Mouse (Mus musculus) limb, embryonic 11.5 days (tissue): Measurements from ENCODE around the gene Ccser2. TPM values are rescaled to one million over a fixed set of nuclear protein-coding genes. Genes with fewer than 3 reads are reported as not detected.

Experiments
- ATAC-seq: fragments of 200-750 bp; cut with Nextera tagmentation; 2 replicates; pipeline ENCODE4 v1.8.0; 2017; ENCODE audit warnings: low read depth; ENCODE audit not compliant: insufficient number of reproducible peaks, low FRiP score, low TSS enrichment
- DNase-seq: peaks from one replicate; pipeline ENCODE4 v3.0.0-alpha.2; 2015; ENCODE audit warnings: low spot score
- H3K27ac ChIP-seq: fragments of 300-500 bp; sonication (generic); replicated peaks from 2 replicates; pipeline ENCODE4 v1.5.1; 2014; ENCODE audit warnings: low read depth, mild to moderate bottlenecking, low read length
- H3K27me3 ChIP-seq: fragments of 300-500 bp; sonication (generic); 2 replicates; pipeline ENCODE4 v1.6.1; 2014; ENCODE audit warnings: mild to moderate bottlenecking, low read length, mixed read lengths; ENCODE audit not compliant: control insufficient read depth, insufficient read depth
- H3K36me3 ChIP-seq: fragments of 300-500 bp; sonication (generic); 2 replicates; pipeline ENCODE4 v1.6.1; 2014; ENCODE audit warnings: mild to moderate bottlenecking, low read length, moderate library complexity, mixed read lengths; ENCODE audit not compliant: control insufficient read depth, insufficient read depth
- H3K4me1 ChIP-seq: fragments of 300-500 bp; sonication (generic); 2 replicates; pipeline ENCODE4 v1.6.1; 2014; ENCODE audit warnings: low read length, mixed read lengths; ENCODE audit not compliant: control insufficient read depth, insufficient read depth
- H3K4me2 ChIP-seq: fragments of 300-500 bp; sonication (generic); 2 replicates; pipeline ENCODE4 v1.6.1; 2014; ENCODE audit warnings: low read depth, mild to moderate bottlenecking, moderate library complexity; ENCODE audit not compliant: severe bottlenecking
- H3K4me3 ChIP-seq: fragments of 300-500 bp; sonication (generic); 2 replicates; pipeline ENCODE4 v1.5.1; 2014; ENCODE audit warnings: low read depth, low read length
- H3K9ac ChIP-seq: fragments of 300-500 bp; sonication (generic); 2 replicates; pipeline ENCODE4 v1.6.1; 2014; ENCODE audit warnings: mild to moderate bottlenecking, low read length
- H3K9me3 ChIP-seq: fragments of 300-500 bp; sonication (generic); 2 replicates; pipeline ENCODE4 v1.6.1; 2016; ENCODE audit warnings: low read length; ENCODE audit not compliant: control insufficient read depth
- WGBS: fragments of 180-500 bp; shearing (Covaris S2); extraction: QIAGEN DNeasy Blood & Tissue Kit; methylation state at CpG from one replicate; pipeline ENCODE4 v1.1.7; 2014; 5-methylcytosine and 5-hydroxymethylcytosine counted together
- polyA plus RNA-seq: library from polyadenylated mRNA; unstranded; fragments of >200 nt; fragmentation: Nextera tagmentation; extraction: Ambion mirVana; gene quantifications from 2 replicates; pipeline ENCODE4 v1.2.1, GENCODE M21; 2014

The Ccser2 gene
- polyA plus RNA-seq, 1 experiment from 2014 or later = 29.7 TPM

- Histone ChIP-seq H3K27me3 (no peaks in the 10 kb centered on the region), H3K4me1 (no peaks in the 10 kb centered on the region), H3K9me3 (no peaks in the 10 kb centered on the region), H3K4me3 (no peak overlapping the region), H3K4me2 (no peak overlapping the region), H3K9ac (no peak overlapping the region), H3K27ac (no peak overlapping the region), H3K36me3 (no peaks in the 10 kb centered on the region)
- no peak for DNase-seq
- ATAC-seq = no peak
Observed at GRCm38 (mm10) chr14:36989784-36990183, 21.2 kb upstream of the Ccser2 start.

- Histone ChIP-seq H3K36me3 (no peaks in the 10 kb centered on the region), H3K9ac (no peak overlapping the region), H3K4me2 (no peak overlapping the region), H3K4me3 (no peak overlapping the region), H3K4me1 (no peaks in the 10 kb centered on the region), H3K9me3 (no peaks in the 10 kb centered on the region), H3K27me3 (no peaks in the 10 kb centered on the region), H3K27ac (no peak overlapping the region)
- no peak for DNase-seq
- ATAC-seq = no peak
- WGBS = 88% methylated on average over 3 of the region's 3 CpGs
Observed at GRCm38 (mm10) chr14:36985693-36986092, 17.1 kb upstream of the Ccser2 start.

- DNase-seq = no peak
- Histone ChIP-seq H3K9ac (no peak overlapping the region), H3K9me3 (no peaks in the 10 kb centered on the region), H3K4me3 (no peak overlapping the region), H3K27me3 (no peaks in the 10 kb centered on the region), H3K4me2 (no peak overlapping the region), H3K27ac (no peak overlapping the region), H3K4me1 (no peaks in the 10 kb centered on the region), H3K36me3 (no peaks in the 10 kb centered on the region)
- 89% methylated on average over 3 of the region's 3 CpGs for WGBS
- ATAC-seq = no peak
Observed at GRCm38 (mm10) chr14:36975019-36975418, 6.4 kb upstream of the Ccser2 start.

- no peak overlapping the region for H3K4me2 ChIP-seq
Observed at GRCm38 (mm10) chr14:36971211-36971610, 2.6 kb upstream of the Ccser2 start.

GRCm38 (mm10) chr14:36969861-36970420, 1.4 kb upstream of the Ccser2 start:
- WGBS = 87% methylated on average over 3 of the region's 3 CpGs
- H3K36me3 ChIP-seq = no peaks in the 10 kb centered on the region
- no peak overlapping the region for H3K27ac ChIP-seq
- no peaks in the 10 kb centered on the region for H3K4me1 ChIP-seq
- H3K9me3 ChIP-seq = no peaks in the 10 kb centered on the region
- no peak overlapping the region for H3K9ac ChIP-seq
- no peak for DNase-seq
- no peak for ATAC-seq
- H3K27me3 ChIP-seq = no peaks in the 10 kb centered on the region
- H3K4me2 ChIP-seq = no peak overlapping the region
- H3K4me3 ChIP-seq = no peak overlapping the region

More at GRCm38 (mm10) chr14:36971211-36971610, 2.6 kb upstream of the Ccser2 start:
- Histone ChIP-seq H3K27me3 (no peaks in the 10 kb centered on the region), H3K9ac (no peak overlapping the region), H3K4me1 (no peaks in the 10 kb centered on the region), H3K27ac (no peak overlapping the region), H3K4me3 (no peak overlapping the region), H3K36me3 (no peaks in the 10 kb centered on the region), H3K9me3 (no peaks in the 10 kb centered on the region)
- DNase-seq (no peak), ATAC-seq (no peak)
- WGBS = 87% methylated on average over 4 of the region's 4 CpGs

GRCm38 (mm10) chr14:36968076-36968627, 425 bp downstream of the Ccser2 start:
- Histone ChIP-seq H3K27ac (peak overlapping the region; percentile 55), H3K4me3 (peak overlapping the region; percentile 87), H3K4me2 (peak overlapping the region; percentile 50), H3K4me1 (no peaks in the 10 kb centered on the region), H3K27me3 (no peaks in the 10 kb centered on the region), H3K9me3 (no peaks in the 10 kb centered on the region), H3K36me3 (no peaks in the 10 kb centered on the region), H3K9ac (peak overlapping the region; percentile 84)
- DNase-seq (no peak), ATAC-seq (peak; percentile 81)
- WGBS = 1% methylated on average over 41 of the region's 49 CpGs

- ATAC-seq (no peak), DNase-seq (no peak)
- H3K36me3 ChIP-seq = no peaks in the 10 kb centered on the region
- no peaks in the 10 kb centered on the region for H3K27me3 ChIP-seq
- H3K4me1 ChIP-seq = no peaks in the 10 kb centered on the region
- H3K4me3 ChIP-seq = no peak overlapping the region
- no peak overlapping the region for H3K4me2 ChIP-seq
- WGBS = 24% methylated on average over 3 of the region's 3 CpGs
- no peak overlapping the region for H3K27ac ChIP-seq
- H3K9ac ChIP-seq = no peak overlapping the region
- no peaks in the 10 kb centered on the region for H3K9me3 ChIP-seq
Observed at GRCm38 (mm10) chr14:36965421-36965820, 3.2 kb downstream of the Ccser2 start.

- Histone ChIP-seq H3K27ac (no peak overlapping the region), H3K4me2 (no peak overlapping the region), H3K36me3 (no peaks in the 10 kb centered on the region), H3K9me3 (no peaks in the 10 kb centered on the region), H3K9ac (no peak overlapping the region), H3K27me3 (no peaks in the 10 kb centered on the region), H3K4me3 (no peak overlapping the region), H3K4me1 (no peaks in the 10 kb centered on the region)
- no peak for ATAC-seq
- no peak for DNase-seq
- WGBS = 88% methylated on average over 2 of the region's 2 CpGs
Observed at GRCm38 (mm10) chr14:36962477-36962876, 6.1 kb downstream of the Ccser2 start.

- Histone ChIP-seq H3K4me1 (no peaks in the 10 kb centered on the region), H3K9me3 (no peaks in the 10 kb centered on the region), H3K27ac (no peak overlapping the region), H3K4me3 (no peak overlapping the region), H3K36me3 (no peaks in the 10 kb centered on the region), H3K27me3 (no peaks in the 10 kb centered on the region), H3K4me2 (no peak overlapping the region), H3K9ac (no peak overlapping the region)
- 91% methylated on average over 6 of the region's 6 CpGs for WGBS
- DNase-seq (no peak), ATAC-seq (no peak)
Observed at GRCm38 (mm10) chr14:36957719-36958118, 10.9 kb downstream of the Ccser2 start.
